Mouse (Mus musculus) cerebellum, adult 2 months (tissue): ENCODE results near the gene Pepd.

Experiments
- CTCF ChIP-seq: fragments of 200-500 bp; IDR thresholded peaks from 2 replicates; pipeline ENCODE4 v1.5.1; 2011; ENCODE audit warnings: low read depth, mild to moderate bottlenecking, control low read depth, low read length, moderate library complexity, borderline replicate concordance; ENCODE audit not compliant: insufficient read depth
- POLR2A ChIP-seq: fragments of 200-500 bp; IDR thresholded peaks from 2 replicates; pipeline ENCODE4 v1.6.1; 2011; ENCODE audit warnings: low read length, control low read depth, borderline replicate concordance; ENCODE audit not compliant: insufficient read depth

DNA sequence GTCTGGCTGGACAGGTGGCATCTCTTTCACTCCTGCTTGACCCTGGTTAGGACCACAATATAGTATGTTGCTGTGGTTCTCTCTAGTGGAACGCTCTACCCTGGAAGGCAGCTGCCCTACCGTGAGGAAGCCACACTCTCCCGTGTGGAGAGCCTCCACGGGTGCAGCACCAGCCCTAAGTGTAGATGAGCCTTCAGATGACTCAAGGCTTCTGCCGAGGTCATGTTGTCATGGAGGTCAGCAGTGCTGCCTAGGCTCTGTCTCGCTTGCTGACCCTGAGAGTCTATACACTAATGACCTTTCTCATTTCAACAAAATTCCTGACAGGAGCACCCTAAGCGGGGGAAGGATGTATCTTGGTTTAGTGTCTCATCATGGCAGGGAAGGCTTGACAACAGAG, 13.8 kb downstream of the Pepd start:
- TF ChIP-seq CTCF = no peak
- no peak for TF ChIP-seq POLR2A
